Mouse (Mus musculus) brain, embryonic 14.5 days (tissue): Measurements from ENCODE around the gene Fmnl1.

Experiments used
- CTCF ChIP-seq: fragments of 200-500 bp; IDR thresholded peaks from 2 replicates; pipeline ENCODE4 v1.5.1; 2012; ENCODE audit warnings: inconsistent platforms, mild to moderate bottlenecking, moderate library complexity, borderline replicate concordance; ENCODE audit not compliant: insufficient read depth, insufficient read length; ENCODE audit errors: extremely low read depth
- POLR2A ChIP-seq: fragments of 200-500 bp; IDR thresholded peaks from 2 replicates; pipeline ENCODE4 v1.6.1; 2012; ENCODE audit warnings: mild to moderate bottlenecking, inconsistent platforms, borderline replicate concordance; ENCODE audit not compliant: poor library complexity, insufficient read depth, insufficient read length, severe bottlenecking; ENCODE audit errors: extremely low read depth

- TF ChIP-seq POLR2A (no peak), CTCF (no peak)
These were observed 24.3 kb downstream of the Fmnl1 start for GRCm38 (mm10) chr11:103195236-103195635.
